Mouse (Mus musculus): ENCODE results near the gene Olfr827.

- TF ChIP-seq POLR2A (IDR thresholded peaks at IDR 0.05; ENCODE audit: low read depth, low read length) (no peak), CTCF (IDR thresholded peaks at IDR 0.05; ENCODE audit: borderline replicate concordance, insufficient read depth, low read length) (no peak)
These were observed 49.0 kb downstream of the Olfr827 start for GRCm38 (mm10) chr10:130165196-130165595.
